In genomic region chr8:78598237-78598636, GRCm38 (mm10) we compare ENCODE assay signal across 8 mouse cellular contexts.
A peak's percentile ranks its signal among the peaks of the same experiment; 100 is the strongest.
DNase-seq lines count a peak whose midpoint lies in the region; ATAC-seq and TF ChIP-seq lines count a peak whose summit lies in the region.

No protein-coding gene starts in this region.

- no peak overlapping the region for H3K27ac ChIP-seq in limb, embryonic 15.5 days
- H3K27ac ChIP-seq in gastrocnemius, adult 2 months = no peak overlapping the region

- peak; percentile 13 to 15 for DNase-seq in heart, adult 18-20 months
- DNase-seq in heart, postnatal 25 days (ENCODE audit: low spot score) = no peak
- DNase-seq in Patski (ENCODE audit: low read depth, low spot score) = no peak
- peak; percentile 12 to 16 for DNase-seq in heart, postnatal 14 days
- no peak for DNase-seq in gastrocnemius, adult 2 months
- DNase-seq in spleen, postnatal 14 days (ENCODE audit: low spot score in 2 of 2) = no peak

- POLR2A ChIA-PET in Patski (lab: Charles Lee) = no interaction called here

- H3K4me1 ChIP-seq in limb, embryonic 15.5 days = peaks cover 9% of the 10 kb centered on the region; the same call in 1 of the 2 replicates

- ATAC-seq in Patski = peak; percentile 45
- peak; percentile 61; the same call in 1 of the 2 replicates for ATAC-seq in limb, embryonic 15.5 days (ENCODE audit: insufficient number of reproducible peaks, low FRiP score, low TSS enrichment, low read depth)
- no peak for ATAC-seq in inflammation-experienced regulatory T-cells, adult 6 months

- no peak overlapping the region for H3K9ac ChIP-seq in limb, embryonic 15.5 days

- no peak overlapping the region for H3K4me3 ChIP-seq in limb, embryonic 15.5 days
- H3K4me3 ChIP-seq in gastrocnemius, adult 2 months = no peak overlapping the region

- CTCF ChIA-PET in Patski (lab: Charles Lee) = interaction anchor here (0.9 kb wide), 1 partner anchor 8 kb away, joined by 4 read pairs; no protein-coding TSS in a partner anchor

- intact Hi-C loops in heart, postnatal 25 days (cut with DNase I) = no loop called here
- intact Hi-C loops in heart, postnatal 14 days (cut with DNase I) = no loop called here
- intact Hi-C loops in gastrocnemius, adult 2 months (cut with DNase I) = no loop called here

- no peaks in the 10 kb centered on the region for H3K27me3 ChIP-seq in Patski
- H3K27me3 ChIP-seq in limb, embryonic 15.5 days = no peaks in the 10 kb centered on the region

- 17% methylated on average over 3 of the region's 3 CpGs for WGBS in limb, embryonic 15.5 days

- no peak for TF ChIP-seq CTCF in Patski (IDR thresholded peaks at IDR 0.05)
- TF ChIP-seq CTCF in gastrocnemius, adult 2 months (IDR thresholded peaks at IDR 0.05) = no peak

- no peaks in the 10 kb centered on the region for H3K9me3 ChIP-seq in limb, embryonic 15.5 days

- H3K36me3 ChIP-seq in limb, embryonic 15.5 days = peaks cover 3% of the 10 kb centered on the region; the same call in 1 of the 2 replicates

- in situ Hi-C loops in Patski (cut with MboI; ENCODE audit: low pct_unique_long_range_greater_than_20kb) = no loop called here

- no peak overlapping the region for H3K4me2 ChIP-seq in limb, embryonic 15.5 days

Comparison
In these comparisons a context has a peak if more than half of its experiments do, and no peak if none do; other contexts are left out.
1. DNase-seq: peak in heart, adult 18-20 months (2 of 2) and heart, postnatal 14 days (2 of 2); none in heart, postnatal 25 days (single experiment), Patski (single experiment), gastrocnemius, adult 2 months (single experiment) and spleen, postnatal 14 days (0 of 2).